Mouse (Mus musculus): ENCODE results near the gene Fcgr3.

The Fcgr3 gene

GRCm38 (mm10) chr1:171006905-171007304, 57.8 kb downstream of the Fcgr3 start:
- no peak for DNase-seq (ENCODE audit: low spot score)

GRCm38 (mm10) chr1:171006335-171006734, 58.4 kb downstream of the Fcgr3 start:
- no peak for DNase-seq (ENCODE audit: low spot score)

- DNase-seq (ENCODE audit: low spot score) = no peak
These were observed 59.1 kb downstream of the Fcgr3 start for GRCm38 (mm10) chr1:171005586-171005985.

- DNase-seq (ENCODE audit: low spot score) = no peak
These were observed 59.7 kb downstream of the Fcgr3 start for GRCm38 (mm10) chr1:171005081-171005480.

Measured in layer of hippocampus, adult 11-12 months (tissue).